Mouse (Mus musculus): ENCODE results near the gene Nrg4.
"Not testable (repeated sequence)": the region's sequence is repeated elsewhere in the genome, so short reads cannot be mapped to it uniquely, and the experiment has no call there.

Gene Nrg4

GRCm38 (mm10) chr9:55253849-55254248, 72.8 kb downstream of the Nrg4 start:
- DNase-seq (ENCODE audit: inconsistent age in 2 of 2, low spot score in 1 of 2) = no peak

GRCm38 (mm10) chr9:55252097-55252496, 74.5 kb downstream of the Nrg4 start:
- DNase-seq (ENCODE audit: inconsistent age in 2 of 2, low spot score in 1 of 2) = peak in 1 of 2 experiments; percentile 14

GRCm38 (mm10) chr9:55250595-55251247, 75.9 kb downstream of the Nrg4 start:
- no peak for DNase-seq (ENCODE audit: inconsistent age in 2 of 2, low spot score in 1 of 2)

- no peak for DNase-seq (ENCODE audit: inconsistent age in 2 of 2, low spot score in 1 of 2)
Observed at GRCm38 (mm10) chr9:55248465-55248864, 78.2 kb downstream of the Nrg4 start.

GRCm38 (mm10) chr9:55246918-55247317, 79.7 kb downstream of the Nrg4 start:
- DNase-seq (ENCODE audit: inconsistent age in 2 of 2, low spot score in 1 of 2) = no peak

GRCm38 (mm10) chr9:55246440-55246839, 80.2 kb downstream of the Nrg4 start:
- peak in 1 of 2 experiments; percentile 33 for DNase-seq (ENCODE audit: inconsistent age in 2 of 2, low spot score in 1 of 2)

- not testable (repeated sequence) for DNase-seq (ENCODE audit: inconsistent age in 2 of 2, low spot score in 1 of 2)
Observed at GRCm38 (mm10) chr9:55245057-55245750, 81.4 kb downstream of the Nrg4 start.

GRCm38 (mm10) chr9:55244079-55244478, 82.6 kb downstream of the Nrg4 start:
- DNase-seq (ENCODE audit: inconsistent age in 2 of 2, low spot score in 1 of 2) = no peak

GRCm38 (mm10) chr9:55243280-55243679, 83.4 kb downstream of the Nrg4 start:
- no peak for DNase-seq (ENCODE audit: inconsistent age in 2 of 2, low spot score in 1 of 2)

GRCm38 (mm10) chr9:55241863-55242685, 84.6 kb downstream of the Nrg4 start:
- no peak for DNase-seq (ENCODE audit: inconsistent age in 2 of 2, low spot score in 1 of 2)

GRCm38 (mm10) chr9:55240852-55241251, 85.8 kb downstream of the Nrg4 start:
- DNase-seq (ENCODE audit: inconsistent age in 2 of 2, low spot score in 1 of 2) = no peak

GRCm38 (mm10) chr9:55236235-55237165, 90.1 kb downstream of the Nrg4 start:
- no peak for DNase-seq (ENCODE audit: inconsistent age in 2 of 2, low spot score in 1 of 2)

GRCm38 (mm10) chr9:55233076-55233475, 93.6 kb downstream of the Nrg4 start:
- not testable (repeated sequence) for DNase-seq (ENCODE audit: inconsistent age in 2 of 2, low spot score in 1 of 2)

GRCm38 (mm10) chr9:55232586-55232985, 94.1 kb downstream of the Nrg4 start:
- DNase-seq (ENCODE audit: inconsistent age in 2 of 2, low spot score in 1 of 2) = no peak

- no peak for DNase-seq (ENCODE audit: inconsistent age in 2 of 2, low spot score in 1 of 2)
Observed at GRCm38 (mm10) chr9:55232110-55232509, 94.5 kb downstream of the Nrg4 start.

GRCm38 (mm10) chr9:55231544-55231943, 95.1 kb downstream of the Nrg4 start:
- no peak for DNase-seq (ENCODE audit: inconsistent age in 2 of 2, low spot score in 1 of 2)

GRCm38 (mm10) chr9:55229010-55229409, 97.6 kb downstream of the Nrg4 start:
- DNase-seq (ENCODE audit: inconsistent age in 2 of 2, low spot score in 1 of 2) = no peak

- DNase-seq (ENCODE audit: inconsistent age in 2 of 2, low spot score in 1 of 2) = peak in 1 of 2 experiments; percentile 53
Observed at GRCm38 (mm10) chr9:55228149-55228548, 98.5 kb downstream of the Nrg4 start.

GRCm38 (mm10) chr9:55226251-55226650, 100.4 kb downstream of the Nrg4 start:
- no peak for DNase-seq (ENCODE audit: inconsistent age in 2 of 2, low spot score in 1 of 2)

- no peak for DNase-seq (ENCODE audit: inconsistent age in 2 of 2, low spot score in 1 of 2)
Observed at GRCm38 (mm10) chr9:55225165-55225737, 101.4 kb downstream of the Nrg4 start.
